Mouse (Mus musculus) small intestine, adult 2 months (tissue): ENCODE measurements around the gene Olfr646. TPM values are rescaled to one million over a fixed set of nuclear protein-coding genes. Genes with fewer than 3 reads are reported as not detected.

Experiments used
- H3K27ac ChIP-seq: fragments of 200-500 bp; 2 replicates; pipeline ENCODE4 v1.5.1; 2012; ENCODE audit warnings: low read depth, low read length, control low read depth, inconsistent platforms; ENCODE audit not compliant: insufficient read depth
- H3K27me3 ChIP-seq: fragments of 200-500 bp; 2 replicates; pipeline ENCODE4 v1.6.1; 2012; ENCODE audit warnings: mild to moderate bottlenecking, moderate library complexity, low read length, inconsistent platforms; ENCODE audit not compliant: control insufficient read depth, insufficient read depth
- H3K36me3 ChIP-seq: fragments of 200-500 bp; 2 replicates; pipeline ENCODE4 v1.6.1; 2012; ENCODE audit warnings: mild to moderate bottlenecking, low read length, control low read depth, inconsistent platforms; ENCODE audit not compliant: control insufficient read depth, insufficient read depth
- H3K4me1 ChIP-seq: fragments of 200-500 bp; 2 replicates; pipeline ENCODE4 v1.6.1; 2012; ENCODE audit warnings: low read length, inconsistent platforms, mixed read lengths; ENCODE audit not compliant: control insufficient read depth, insufficient read depth, insufficient read length
- H3K4me3 ChIP-seq: fragments of 200-500 bp; 2 replicates; pipeline ENCODE4 v1.5.1; 2012; ENCODE audit warnings: low read depth, mild to moderate bottlenecking, control low read depth, inconsistent platforms, low read length, moderate library complexity
- CTCF ChIP-seq: fragments of 200-500 bp; IDR thresholded peaks from 2 replicates; pipeline ENCODE4 v1.5.1; 2012; ENCODE audit warnings: low read depth, mild to moderate bottlenecking, control low read depth, inconsistent platforms, low read length, moderate library complexity, mixed read lengths; ENCODE audit not compliant: insufficient replicate concordance, insufficient read length; ENCODE audit errors: extremely low read depth
- POLR2A ChIP-seq: fragments of 200-500 bp; IDR thresholded peaks from 2 replicates; pipeline ENCODE4 v1.6.1; 2012; ENCODE audit warnings: low read depth, mild to moderate bottlenecking, control low read depth, inconsistent platforms, low read length, moderate library complexity
- WGBS: fragments of 180-500 bp; shearing (Covaris S2); methylation state at CpG from one replicate; pipeline ENCODE4 v1.1.7; 2018; 5-methylcytosine and 5-hydroxymethylcytosine counted together
- polyA plus RNA-seq: library from polyadenylated mRNA; depleted of rRNA; stranded (reverse); fragments of >200 nt; gene quantifications from 2 replicates; pipeline ENCODE4 v1.2.3, GENCODE M21; 2012; rRNA removed

The Olfr646 gene
- polyA plus RNA-seq = not detected in 2 replicates

DNA sequence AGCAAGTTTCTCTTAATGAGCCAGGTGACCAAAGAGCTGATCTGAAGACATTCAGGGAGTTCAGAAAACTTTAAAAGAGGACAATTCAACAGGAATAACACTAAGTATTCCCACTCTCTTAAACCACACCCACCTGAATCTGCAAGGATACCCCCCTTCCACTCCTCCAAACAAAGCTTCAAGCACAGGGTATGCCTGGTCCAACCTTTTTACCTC is at the start of gene Olfr646:
Gene Olfr646, plus strand, starts transcription at position 117 of the 216 bp plus-strand sequence.
- TF ChIP-seq POLR2A (no peak), CTCF (no peak)
- no peaks in the 10 kb centered on the region for H3K36me3 ChIP-seq
- H3K27ac ChIP-seq = no peak within 1 kb of the TSS
- no peak within 1 kb of the TSS for H3K4me3 ChIP-seq
- H3K4me1 ChIP-seq = no peaks in the 10 kb centered on the region
- no peaks in the 10 kb centered on the region for H3K27me3 ChIP-seq

DNA sequence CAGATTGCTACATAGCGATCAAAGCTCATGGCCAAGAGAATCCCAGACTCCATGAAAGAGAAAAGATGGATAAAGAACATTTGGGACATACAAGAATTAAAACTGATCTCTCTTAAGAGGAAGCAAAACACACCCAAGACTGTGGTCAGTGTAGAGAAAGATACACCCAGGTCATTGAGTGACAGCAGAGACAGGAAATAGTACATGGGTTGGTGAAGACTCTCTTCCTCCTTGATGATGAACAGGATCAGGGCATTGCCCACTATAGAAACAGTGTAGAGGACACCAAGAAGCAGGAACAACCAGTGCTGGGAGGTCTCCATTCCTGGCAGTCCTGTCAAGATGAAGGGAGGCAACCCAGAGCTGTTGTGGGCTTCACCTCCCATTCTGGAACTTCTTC is 45.5 kb upstream of the Olfr646 start:
- Histone ChIP-seq H3K27ac (no peak overlapping the region), H3K4me3 (no peak overlapping the region), H3K27me3 (no peaks in the 10 kb centered on the region), H3K36me3 (no peaks in the 10 kb centered on the region), H3K4me1 (no peaks in the 10 kb centered on the region)
- TF ChIP-seq POLR2A (no peak), CTCF (no peak)
- 88% methylated on average over 1 of the region's 1 CpGs for WGBS

DNA sequence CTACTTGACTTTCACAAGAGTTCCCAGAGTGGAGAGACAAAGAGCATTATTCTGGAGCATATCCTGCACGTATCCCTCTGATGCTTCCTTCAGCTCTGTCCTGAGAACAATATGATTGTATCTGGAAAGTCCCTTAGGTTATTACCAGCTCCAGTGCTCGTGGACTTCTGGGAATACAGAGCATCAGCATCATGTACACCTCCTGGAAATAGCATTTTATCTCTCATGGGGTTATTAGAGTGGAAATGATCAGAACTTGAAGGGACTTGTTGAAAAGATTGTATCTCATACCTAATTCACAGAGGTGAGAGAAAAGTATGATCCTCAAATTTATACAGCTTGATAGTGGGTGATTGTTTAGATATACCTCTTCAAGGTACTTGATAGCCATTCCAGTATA is 43.3 kb upstream of the Olfr646 start, which contains the start of gene 4930516K23Rik:
Gene 4930516K23Rik, minus strand, starts transcription at position 101 of the 400 bp plus-strand sequence.
- Histone ChIP-seq H3K4me1 (no peaks in the 10 kb centered on the region), H3K27me3 (no peaks in the 10 kb centered on the region), H3K27ac (no peak within 1 kb of the TSS), H3K36me3 (no peaks in the 10 kb centered on the region), H3K4me3 (no peak within 1 kb of the TSS)
- no peak for TF ChIP-seq POLR2A
- no peak for TF ChIP-seq CTCF
- 50% methylated on average over 2 of the region's 2 CpGs for WGBS

DNA sequence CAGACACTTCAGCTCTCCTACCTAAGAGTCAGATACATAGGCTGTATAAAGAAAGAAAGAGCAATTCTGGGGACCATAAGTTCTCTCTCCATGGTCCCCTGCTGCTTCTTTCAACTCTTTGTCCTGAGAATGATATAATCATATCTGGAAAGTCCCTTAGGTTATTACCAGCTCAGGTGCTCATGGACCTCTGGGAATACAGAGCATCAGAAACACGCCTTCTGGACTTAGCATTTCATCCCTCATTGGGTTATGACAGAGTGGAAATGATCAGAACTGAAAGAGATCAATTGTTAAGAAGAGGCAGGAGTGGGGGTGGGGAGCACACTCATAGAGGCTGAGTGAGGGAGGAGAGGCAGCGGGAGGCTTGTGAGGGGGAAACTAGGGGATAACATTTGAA is 32.9 kb upstream of the Olfr646 start, which contains the start of gene Olfr644:
Gene Olfr644, minus strand, starts transcription at position 101 of the 400 bp plus-strand sequence.
- H3K4me1 ChIP-seq = no peaks in the 10 kb centered on the region
- TF ChIP-seq CTCF (no peak), POLR2A (no peak)
- 53% methylated on average over 2 of the region's 2 CpGs for WGBS
- no peak within 1 kb of the TSS for H3K4me3 ChIP-seq
- no peak within 1 kb of the TSS for H3K27ac ChIP-seq
- no peaks in the 10 kb centered on the region for H3K27me3 ChIP-seq
- no peaks in the 10 kb centered on the region for H3K36me3 ChIP-seq

DNA sequence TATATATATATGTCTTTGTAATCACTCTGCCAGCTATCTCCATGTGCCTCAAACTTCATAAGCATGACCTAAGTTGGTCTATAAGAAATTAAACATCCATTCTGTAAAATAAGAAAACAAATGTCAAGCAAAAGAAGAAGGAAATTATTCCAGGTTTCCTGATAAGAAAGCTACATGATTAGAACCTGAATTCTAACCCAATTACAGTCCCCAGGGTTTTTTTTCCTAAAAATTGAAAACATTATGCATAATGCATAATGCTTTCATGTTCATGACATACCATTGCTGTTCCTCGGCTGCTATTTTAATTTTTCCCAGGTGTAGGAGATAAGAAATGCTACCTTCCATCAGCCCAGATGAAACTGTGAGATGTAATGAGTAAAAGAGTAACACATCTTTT is 19.3 kb upstream of the Olfr646 start, which contains the start of gene Olfr645:
Gene Olfr645, minus strand, starts transcription at position 101 of the 400 bp plus-strand sequence.
- TF ChIP-seq CTCF = no peak
- no peak for TF ChIP-seq POLR2A
- Histone ChIP-seq H3K27me3 (no peaks in the 10 kb centered on the region), H3K27ac (no peak within 1 kb of the TSS), H3K4me1 (no peaks in the 10 kb centered on the region), H3K4me3 (no peak within 1 kb of the TSS), H3K36me3 (no peaks in the 10 kb centered on the region)
- 58% methylated on average over 1 of the region's 1 CpGs for WGBS

DNA sequence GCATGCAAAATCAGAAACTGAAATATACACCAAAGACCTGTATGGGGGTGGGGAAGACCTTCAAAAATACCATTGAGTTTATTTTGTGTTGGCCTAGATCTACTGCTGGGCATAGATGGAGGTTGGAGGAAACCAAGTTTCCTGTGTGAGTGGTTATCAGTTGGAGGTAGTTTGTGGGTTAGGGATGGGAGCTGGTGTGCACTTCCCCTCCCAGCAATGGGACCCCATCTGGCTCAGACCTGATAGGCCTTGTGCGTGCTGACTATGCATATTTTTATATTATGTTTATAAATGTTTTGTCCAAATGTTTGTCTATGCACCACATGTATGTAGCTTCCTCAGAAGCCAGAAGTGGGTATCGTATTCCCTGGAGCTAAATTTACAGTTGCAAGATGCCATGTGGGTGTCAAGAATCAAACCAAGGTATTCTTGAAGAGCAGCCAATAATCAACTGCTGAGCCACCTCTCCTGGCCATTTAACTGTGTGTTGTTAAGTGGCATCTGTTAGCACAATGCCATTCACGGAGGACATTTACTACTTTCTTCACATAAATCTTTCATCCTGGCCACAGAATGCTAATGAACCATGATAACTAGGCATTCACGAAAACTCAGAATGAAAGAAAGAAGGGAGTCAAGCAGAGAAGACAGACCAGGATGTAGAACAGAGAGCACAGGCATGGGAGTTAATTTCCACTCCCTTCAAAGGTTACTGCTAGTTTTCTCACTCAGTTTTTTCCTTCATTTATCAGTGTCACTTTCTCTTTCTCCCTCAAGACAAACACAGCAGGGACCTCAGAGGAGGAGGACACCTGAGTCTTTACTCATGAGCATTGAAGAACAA is 538 bp upstream of the Olfr646 start:
- H3K27ac ChIP-seq = no peak overlapping the region
- H3K4me1 ChIP-seq = no peaks in the 10 kb centered on the region
- WGBS = 55% methylated on average over 4 of the region's 4 CpGs
- H3K27me3 ChIP-seq = no peaks in the 10 kb centered on the region
- no peak overlapping the region for H3K4me3 ChIP-seq
- no peak for TF ChIP-seq POLR2A
- TF ChIP-seq CTCF = no peak
- H3K36me3 ChIP-seq = no peaks in the 10 kb centered on the region

DNA sequence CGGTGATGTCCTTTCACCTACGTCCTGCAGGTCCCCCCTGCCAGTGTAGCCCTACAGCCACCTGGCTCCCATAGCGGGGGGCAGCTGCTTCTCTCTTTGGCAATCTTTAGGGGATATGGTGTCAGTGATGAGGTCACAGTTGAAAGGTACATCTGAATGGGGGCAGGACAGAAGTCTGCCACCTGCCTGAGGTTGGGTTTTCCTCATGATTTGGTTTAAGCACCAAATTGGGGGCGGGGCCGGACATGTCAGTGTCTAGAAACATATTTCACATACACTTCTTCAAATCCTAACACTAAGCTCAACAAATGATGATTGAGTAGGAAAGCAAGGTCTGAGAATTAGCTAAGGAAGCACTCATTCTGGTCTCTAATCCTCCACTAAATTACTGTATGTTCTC is 25.1 kb downstream of the Olfr646 start, which contains the start of gene Ubqln5:
Gene Ubqln5, minus strand, starts transcription at position 101 of the 400 bp plus-strand sequence.
- TF ChIP-seq POLR2A (no peak), CTCF (no peak)
- Histone ChIP-seq H3K4me1 (no peaks in the 10 kb centered on the region), H3K27ac (no peak within 1 kb of the TSS), H3K36me3 (no peaks in the 10 kb centered on the region), H3K27me3 (no peaks in the 10 kb centered on the region), H3K4me3 (no peak within 1 kb of the TSS)
- 88% methylated on average over 5 of the region's 5 CpGs for WGBS
